Mouse (Mus musculus) limb, embryonic 10.5 days (tissue): ENCODE measurements at regions not wholly inside any gene's neighbourhood (a gene's known extent, or its start where the extent isn't known, plus 50 kb on each side); places are given as distances from the start of the nearest gene placed in this dataset.

Experiments
- DNase-seq: peaks from one replicate; pipeline ENCODE4 v3.0.0-alpha.2; 2017; ENCODE audit warnings: low spot score
- H3K27ac ChIP-seq: fragments of 300-500 bp; sonication (generic); 2 replicates; pipeline ENCODE4 v1.5.1; 2016; ENCODE audit warnings: mild to moderate bottlenecking
- H3K27me3 ChIP-seq: fragments of 300-500 bp; sonication (generic); 2 replicates; pipeline ENCODE4 v1.6.1; 2016; ENCODE audit warnings: low read depth, mild to moderate bottlenecking; ENCODE audit not compliant: poor library complexity, severe bottlenecking
- H3K36me3 ChIP-seq: fragments of 300-500 bp; sonication (generic); 2 replicates; pipeline ENCODE4 v1.6.1; 2016; ENCODE audit warnings: mild to moderate bottlenecking, moderate library complexity
- H3K4me1 ChIP-seq: fragments of 300-500 bp; sonication (generic); 2 replicates; pipeline ENCODE4 v1.6.1; 2016
- H3K4me3 ChIP-seq: fragments of 300-500 bp; sonication (generic); 2 replicates; pipeline ENCODE4 v1.5.1; 2016; ENCODE audit warnings: mild to moderate bottlenecking, moderate library complexity
- H3K9me3 ChIP-seq: fragments of 300-500 bp; sonication (generic); replicated peaks from 2 replicates; pipeline ENCODE4 v1.6.1; 2016; ENCODE audit warnings: mild to moderate bottlenecking
- WGBS: fragments of 180-500 bp; shearing (Covaris S2); methylation state at CpG from one replicate; pipeline ENCODE4 v1.1.7; 2016; 5-methylcytosine and 5-hydroxymethylcytosine counted together

DNA sequence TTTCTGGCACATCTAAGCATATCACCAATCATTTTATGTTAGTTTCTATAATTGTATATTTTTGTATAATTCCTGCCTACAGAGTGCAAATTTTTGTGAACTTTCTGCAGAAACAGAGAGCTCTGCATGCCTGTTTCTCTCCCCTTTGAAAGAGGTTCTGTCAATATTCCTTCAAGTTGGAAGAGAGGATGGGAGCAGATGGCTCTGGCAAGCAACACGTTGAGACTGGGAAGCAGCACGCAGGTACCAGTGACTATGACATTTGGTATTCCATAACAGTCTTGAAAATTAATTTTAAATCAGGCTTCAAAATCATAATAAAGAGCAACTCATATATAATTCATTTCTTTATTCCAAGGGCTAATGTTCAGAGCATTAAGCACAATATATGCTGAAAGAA lies 795.7 kb upstream of the Adgrl2 start:
- 0 out of 2 replicates have a peak, but pooled peaks cover 6% of the 10 kb centered on the region for H3K27me3 ChIP-seq
- DNase-seq, result no peak
- H3K4me3 ChIP-seq, result no peak overlapping the region
- H3K36me3 ChIP-seq, result no peaks in the 10 kb centered on the region
- H3K27ac ChIP-seq, result no peak overlapping the region
- H3K9me3 ChIP-seq, result no peaks in the 10 kb centered on the region
- no peaks in the 10 kb centered on the region for H3K4me1 ChIP-seq
- 88% methylated on average over 2 of the region's 2 CpGs for WGBS

DNA sequence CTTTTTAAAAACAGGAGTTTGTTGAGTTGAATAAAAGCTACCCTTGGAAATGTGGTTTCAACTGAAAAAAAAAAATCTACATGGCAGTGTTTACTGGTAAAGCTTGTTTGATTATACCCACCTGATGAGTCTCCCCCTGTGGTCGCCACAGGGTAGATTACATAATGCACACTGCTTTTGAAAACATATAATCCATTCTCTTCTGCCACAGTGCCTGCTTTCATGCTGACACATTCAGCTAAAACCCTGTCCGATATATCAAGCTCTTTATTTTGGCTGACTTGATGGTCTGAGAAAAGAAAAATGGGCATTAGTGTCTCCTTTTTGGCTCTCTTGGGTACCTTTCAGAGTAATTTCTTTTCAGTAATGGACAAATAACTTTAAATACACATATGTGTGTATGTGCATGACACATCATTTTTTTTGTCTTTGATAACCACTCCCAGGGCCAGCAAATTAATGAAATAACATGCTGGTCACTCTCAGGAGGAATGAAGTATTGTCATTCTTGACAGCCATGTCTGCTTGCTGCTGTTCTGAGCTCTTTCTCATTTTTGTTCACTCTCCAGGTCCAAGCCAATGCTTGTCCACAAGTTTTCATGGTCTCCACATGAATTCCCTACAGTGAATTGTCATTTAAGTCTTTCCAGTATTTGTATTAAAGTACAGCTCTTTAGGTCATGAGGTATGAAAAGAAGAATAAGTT lies 793.7 kb upstream of the Adgrl2 start:
- H3K27ac ChIP-seq, result no peak overlapping the region
- no peaks in the 10 kb centered on the region for H3K9me3 ChIP-seq
- 86% methylated on average over 2 of the region's 2 CpGs for WGBS
- no peak for DNase-seq
- H3K4me3 ChIP-seq, result no peak overlapping the region
- no peaks in the 10 kb centered on the region for H3K4me1 ChIP-seq
- H3K36me3 ChIP-seq, result no peaks in the 10 kb centered on the region
- 0 out of 2 replicates have a peak, but pooled peaks cover 6% of the 10 kb centered on the region for H3K27me3 ChIP-seq

DNA sequence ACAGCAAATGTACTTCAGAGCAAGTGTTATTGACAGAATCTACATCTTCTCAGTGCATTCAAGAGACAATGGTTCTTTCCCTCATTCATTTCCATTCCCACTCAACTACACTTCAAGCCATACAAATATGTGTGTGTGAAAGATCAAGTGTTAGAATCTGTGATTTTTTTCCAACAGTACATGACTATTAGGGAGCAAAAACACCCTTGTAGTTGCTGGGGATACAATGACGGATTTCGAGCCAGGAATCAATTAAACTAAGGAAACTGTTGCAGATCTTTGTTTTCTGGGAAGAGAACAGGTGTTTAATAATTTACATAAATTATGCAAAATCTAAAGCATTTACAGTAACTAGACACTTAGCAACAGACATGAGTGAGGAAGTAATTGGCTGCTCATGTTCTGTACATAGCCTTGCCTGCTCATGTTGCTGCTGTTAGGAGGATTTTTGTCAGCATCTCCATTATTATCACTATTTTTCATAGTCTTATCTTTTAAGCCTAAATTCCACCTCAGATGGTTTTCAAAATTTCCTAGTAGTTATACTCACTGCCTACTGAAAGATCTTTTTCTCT lies 777.6 kb upstream of the Adgrl2 start:
- Histone ChIP-seq H3K4me1 (no peaks in the 10 kb centered on the region), H3K4me3 (no peak overlapping the region), H3K27ac (no peak overlapping the region), H3K9me3 (no peaks in the 10 kb centered on the region), H3K36me3 (no peaks in the 10 kb centered on the region), H3K27me3 (no peaks in the 10 kb centered on the region)
- 88% methylated on average over 2 of the region's 2 CpGs for WGBS
- DNase-seq, result no peak

DNA sequence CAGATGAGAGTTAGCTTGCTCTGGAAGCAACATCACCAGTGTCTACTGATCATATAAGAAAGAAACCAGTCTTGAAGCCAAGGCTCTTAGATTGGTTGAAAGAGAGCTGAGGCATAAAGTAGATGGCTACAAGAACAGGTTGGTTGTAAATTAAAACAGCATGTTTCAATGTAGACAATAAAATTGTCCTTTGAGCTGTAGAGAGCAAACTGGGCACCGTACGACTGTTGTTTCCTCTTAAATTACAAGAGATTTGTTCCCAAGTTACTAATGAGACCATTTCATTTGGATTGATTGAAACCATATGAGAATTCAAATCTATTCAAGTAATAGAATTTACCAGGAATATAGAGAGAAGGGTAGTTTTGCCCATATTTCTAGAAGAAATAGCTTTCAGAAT lies 770.9 kb upstream of the Adgrl2 start:
- Histone ChIP-seq H3K4me3 (no peak overlapping the region), H3K27me3 (no peaks in the 10 kb centered on the region), H3K27ac (no peak overlapping the region), H3K9me3 (no peaks in the 10 kb centered on the region), H3K4me1 (peaks cover 23% of the 10 kb centered on the region), H3K36me3 (no peaks in the 10 kb centered on the region)
- 41% methylated on average over 2 of the region's 2 CpGs for WGBS
- no peak for DNase-seq

DNA sequence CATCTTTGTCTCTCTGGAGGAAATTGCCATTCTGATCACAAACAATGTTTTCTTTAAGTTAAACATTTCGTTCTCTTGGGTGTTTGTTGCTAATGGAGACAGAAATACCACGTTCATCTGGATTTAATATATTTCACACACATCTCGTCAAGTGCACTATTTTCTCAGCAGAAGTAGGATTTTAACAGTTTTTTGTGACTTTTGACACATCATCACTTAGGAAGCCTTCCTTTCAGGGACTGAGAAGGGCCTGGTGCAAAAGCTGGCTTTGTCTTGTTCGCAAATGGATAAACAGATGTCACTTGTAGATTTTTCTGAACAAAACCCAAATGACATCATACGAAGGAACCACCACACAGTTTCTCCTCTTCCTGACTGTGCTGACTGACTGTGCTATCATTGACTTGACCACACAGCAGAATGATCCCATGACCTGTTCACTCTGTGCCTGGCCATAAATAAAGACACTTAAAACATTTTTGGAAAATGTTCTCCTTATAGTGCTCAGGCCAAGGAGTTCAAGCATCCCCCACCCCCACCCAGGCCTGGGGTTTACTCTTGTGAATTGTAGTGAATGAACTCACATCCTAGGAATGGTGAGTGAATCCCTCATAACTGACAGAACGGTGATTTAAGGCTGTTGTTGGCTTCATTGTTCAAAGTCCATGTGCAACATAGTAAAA lies 767.7 kb upstream of the Adgrl2 start:
- peaks cover 23% of the 10 kb centered on the region for H3K4me1 ChIP-seq
- H3K27ac ChIP-seq, result peak overlapping the region; percentile 36; the same call in 1 of the 2 replicates
- H3K4me3 ChIP-seq, result no peak overlapping the region
- H3K27me3 ChIP-seq, result no peaks in the 10 kb centered on the region
- no peaks in the 10 kb centered on the region for H3K9me3 ChIP-seq
- no peaks in the 10 kb centered on the region for H3K36me3 ChIP-seq
- no peak for DNase-seq
- whole genome bisulfite sequencing, result 68% methylated on average over 6 of the region's 6 CpGs

DNA sequence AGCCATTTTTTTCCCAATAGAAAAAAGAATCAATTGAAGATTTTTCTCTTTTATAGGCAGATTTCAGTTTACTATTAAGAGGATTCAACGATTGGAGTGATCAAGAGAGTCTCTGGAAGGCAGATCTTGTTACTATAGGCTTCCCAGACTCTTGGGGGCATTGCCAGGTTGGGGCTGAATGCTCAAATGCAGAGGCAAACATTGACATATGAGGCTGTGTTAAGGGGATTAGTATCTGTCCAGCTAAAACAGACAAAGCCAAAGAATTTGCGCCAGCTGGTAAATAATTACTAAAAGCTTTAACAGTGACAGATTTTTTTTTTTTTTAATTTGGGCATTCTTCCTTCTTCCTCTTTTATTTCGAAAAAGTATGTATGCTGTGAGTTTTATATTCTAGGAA lies 745.7 kb upstream of the Adgrl2 start:
- Histone ChIP-seq H3K27me3 (no peaks in the 10 kb centered on the region), H3K4me1 (no peaks in the 10 kb centered on the region), H3K4me3 (no peak overlapping the region), H3K27ac (no peak overlapping the region), H3K9me3 (no peaks in the 10 kb centered on the region), H3K36me3 (no peaks in the 10 kb centered on the region)
- DNase-seq, result no peak
- WGBS, result 82% methylated on average over 3 of the region's 3 CpGs

DNA sequence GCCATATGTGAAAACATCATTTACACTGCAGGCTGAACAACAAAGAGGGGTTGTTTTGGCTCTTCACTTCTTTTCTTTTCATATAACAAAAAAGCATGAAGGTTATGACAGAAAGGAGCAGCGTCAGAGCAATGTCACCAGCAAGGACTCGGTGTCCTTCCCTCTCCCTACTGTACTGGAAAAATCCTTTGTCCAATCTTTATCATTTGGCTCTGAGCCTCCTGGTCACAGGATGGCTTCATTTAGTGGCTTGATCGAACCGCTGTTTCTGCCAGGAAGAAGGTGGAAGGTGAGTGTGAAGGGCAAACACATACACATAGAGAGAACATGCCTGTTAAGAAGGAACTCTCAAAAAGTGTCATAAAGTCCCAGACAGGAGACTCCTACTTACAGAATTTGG lies 735.9 kb upstream of the Adgrl2 start:
- no peaks in the 10 kb centered on the region for H3K9me3 ChIP-seq
- peaks cover 10% of the 10 kb centered on the region for H3K4me1 ChIP-seq
- no peak for DNase-seq
- no peaks in the 10 kb centered on the region for H3K36me3 ChIP-seq
- no peak overlapping the region for H3K27ac ChIP-seq
- WGBS, result 85% methylated on average over 4 of the region's 4 CpGs
- H3K4me3 ChIP-seq, result no peak overlapping the region
- no peaks in the 10 kb centered on the region for H3K27me3 ChIP-seq

DNA sequence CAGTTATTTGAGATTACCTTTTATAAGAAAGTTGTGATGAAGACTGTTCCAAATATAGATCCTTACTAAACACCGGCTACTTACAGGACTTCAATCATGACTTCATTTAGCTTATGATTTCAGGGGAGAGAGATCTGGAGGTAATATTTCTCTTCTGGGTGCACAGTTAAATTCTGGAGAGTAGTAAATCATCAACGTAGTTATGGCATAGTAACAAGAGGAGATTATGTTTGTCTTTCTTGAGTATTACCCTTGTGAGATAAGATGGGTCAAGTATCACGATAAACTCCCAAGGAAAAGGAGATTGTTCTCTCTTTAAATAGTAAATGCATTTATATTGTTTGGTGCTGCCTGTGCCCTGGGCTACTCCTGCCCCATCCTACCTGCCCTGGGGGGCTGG lies 734.5 kb upstream of the Adgrl2 start:
- no peak for DNase-seq
- Histone ChIP-seq H3K4me1 (peaks cover 10% of the 10 kb centered on the region), H3K27me3 (no peaks in the 10 kb centered on the region), H3K36me3 (no peaks in the 10 kb centered on the region), H3K27ac (no peak overlapping the region), H3K4me3 (no peak overlapping the region), H3K9me3 (no peaks in the 10 kb centered on the region)
- WGBS, result 93% methylated on average over 3 of the region's 3 CpGs

DNA sequence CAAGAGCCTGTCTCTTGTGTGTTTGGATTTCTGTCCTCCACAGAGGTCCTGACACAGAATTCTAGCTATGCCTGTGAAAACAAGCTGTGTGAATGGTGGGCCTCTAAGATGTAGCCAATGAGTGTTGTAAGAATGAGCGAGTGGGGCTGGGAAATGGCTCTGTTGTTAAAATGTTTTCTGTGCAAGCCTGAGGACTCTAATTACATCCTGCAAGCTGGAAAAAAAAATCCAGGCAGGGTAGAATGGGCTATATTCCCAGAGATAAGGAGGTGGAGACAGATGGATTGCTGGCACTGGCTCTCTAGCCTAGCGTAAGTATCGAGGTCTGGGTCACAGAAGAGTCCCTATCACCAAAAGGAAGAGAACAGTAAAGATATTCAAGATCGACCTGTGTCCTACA lies 731.5 kb upstream of the Adgrl2 start:
- Histone ChIP-seq H3K9me3 (no peaks in the 10 kb centered on the region), H3K36me3 (no peaks in the 10 kb centered on the region), H3K4me1 (peaks cover 10% of the 10 kb centered on the region), H3K27ac (no peak overlapping the region), H3K4me3 (no peak overlapping the region), H3K27me3 (no peaks in the 10 kb centered on the region)
- no peak for DNase-seq
- WGBS, result 53% methylated on average over 4 of the region's 4 CpGs

DNA sequence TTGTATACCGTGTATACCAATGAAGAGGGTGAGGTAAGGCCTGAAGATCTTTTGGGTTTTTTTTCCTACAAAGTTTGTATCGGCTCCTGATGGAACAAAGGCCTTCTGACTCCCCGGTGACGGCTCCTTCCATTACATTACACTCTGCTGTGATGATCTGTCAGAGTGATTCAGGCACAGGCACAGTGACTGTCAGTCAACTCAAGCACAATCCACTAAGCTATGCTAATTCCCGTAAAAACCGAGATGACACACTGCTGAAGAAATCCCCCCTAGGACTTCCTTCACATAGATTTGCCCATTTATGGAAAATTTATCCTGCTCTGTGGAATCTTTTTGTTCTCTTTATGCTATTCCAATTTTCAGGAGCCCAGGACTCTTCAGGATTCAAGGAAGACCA lies 730.0 kb upstream of the Adgrl2 start:
- H3K4me3 ChIP-seq, result no peak overlapping the region
- DNase-seq, result no peak
- H3K9me3 ChIP-seq, result no peaks in the 10 kb centered on the region
- H3K27ac ChIP-seq, result no peak overlapping the region
- no peaks in the 10 kb centered on the region for H3K27me3 ChIP-seq
- no peaks in the 10 kb centered on the region for H3K36me3 ChIP-seq
- peaks cover 7% of the 10 kb centered on the region for H3K4me1 ChIP-seq
- WGBS, result 83% methylated on average over 6 of the region's 6 CpGs

DNA sequence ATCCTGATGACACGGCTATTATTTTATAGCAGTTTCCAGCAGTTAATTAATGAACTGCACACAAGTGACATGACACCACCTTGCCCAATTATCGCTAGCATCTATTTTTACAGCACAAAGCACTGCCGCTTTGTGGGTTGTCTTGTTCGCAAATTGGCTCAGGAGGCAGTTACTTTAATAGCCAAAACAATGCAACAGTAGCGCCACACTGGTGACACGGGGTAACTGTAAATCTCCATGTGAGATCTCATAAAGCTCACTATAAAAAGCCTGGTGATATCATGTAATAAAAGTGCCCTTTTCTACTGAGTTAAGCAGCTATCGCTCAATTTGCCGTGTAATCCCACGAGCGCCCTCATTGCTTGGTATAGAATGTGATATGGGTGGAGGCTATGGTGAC lies 715.4 kb upstream of the Adgrl2 start:
- H3K36me3 ChIP-seq, result no peaks in the 10 kb centered on the region
- peaks cover 5% of the 10 kb centered on the region; the same call in 1 of the 2 replicates for H3K4me1 ChIP-seq
- no peak for DNase-seq
- no peak overlapping the region for H3K27ac ChIP-seq
- 90% methylated on average over 10 of the region's 10 CpGs for WGBS
- H3K4me3 ChIP-seq, result no peak overlapping the region
- H3K27me3 ChIP-seq, result no peaks in the 10 kb centered on the region
- no peaks in the 10 kb centered on the region for H3K9me3 ChIP-seq

DNA sequence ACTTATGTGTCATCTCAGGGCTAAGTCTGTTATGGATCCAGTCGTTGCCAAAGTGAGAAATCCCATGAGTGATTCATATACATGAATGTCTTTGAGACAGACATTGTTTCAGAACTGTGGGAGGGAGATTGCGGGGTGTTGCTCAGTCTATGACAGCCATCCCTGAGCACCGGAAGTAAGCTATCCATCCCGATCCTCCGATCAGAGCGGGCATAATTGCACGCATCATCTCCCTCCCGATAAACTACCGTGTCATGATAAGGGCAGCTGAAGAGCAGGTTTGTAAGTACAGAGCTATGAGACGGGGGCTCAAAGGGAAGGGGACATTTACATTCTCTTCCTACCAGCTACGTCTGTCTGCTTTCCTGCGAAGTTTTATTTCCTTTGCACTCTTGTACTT lies 715.0 kb upstream of the Adgrl2 start:
- WGBS, result 89% methylated on average over 12 of the region's 12 CpGs
- H3K4me1 ChIP-seq, result peaks cover 5% of the 10 kb centered on the region; the same call in 1 of the 2 replicates
- no peaks in the 10 kb centered on the region for H3K36me3 ChIP-seq
- no peak for DNase-seq
- no peak overlapping the region for H3K27ac ChIP-seq
- no peak overlapping the region for H3K4me3 ChIP-seq
- H3K27me3 ChIP-seq, result no peaks in the 10 kb centered on the region
- no peaks in the 10 kb centered on the region for H3K9me3 ChIP-seq

DNA sequence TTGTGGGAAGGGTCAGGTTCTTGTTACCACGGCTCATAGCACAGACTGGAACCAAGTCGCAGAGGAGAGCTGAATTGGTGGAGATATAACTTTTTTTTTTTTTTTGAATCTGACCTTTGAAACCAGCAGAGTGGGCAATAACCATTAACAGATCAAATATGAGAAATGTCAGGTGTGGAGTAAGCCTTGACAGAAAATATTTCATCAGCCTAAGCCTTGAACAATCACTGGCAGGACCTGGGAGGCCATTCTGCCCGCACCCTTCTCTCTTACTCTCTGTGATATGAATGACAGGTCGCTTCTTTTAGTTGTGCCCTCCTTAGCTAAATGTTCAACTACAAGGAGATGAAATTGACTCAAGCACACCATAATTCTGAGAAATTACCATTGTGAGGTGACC lies 714.1 kb upstream of the Adgrl2 start:
- Histone ChIP-seq H3K9me3 (no peaks in the 10 kb centered on the region), H3K4me1 (peaks cover 5% of the 10 kb centered on the region; the same call in 1 of the 2 replicates), H3K27me3 (no peaks in the 10 kb centered on the region), H3K36me3 (no peaks in the 10 kb centered on the region), H3K27ac (no peak overlapping the region), H3K4me3 (no peak overlapping the region)
- WGBS, result 96% methylated on average over 4 of the region's 4 CpGs
- DNase-seq, result no peak
